In the genomic region with DNA sequence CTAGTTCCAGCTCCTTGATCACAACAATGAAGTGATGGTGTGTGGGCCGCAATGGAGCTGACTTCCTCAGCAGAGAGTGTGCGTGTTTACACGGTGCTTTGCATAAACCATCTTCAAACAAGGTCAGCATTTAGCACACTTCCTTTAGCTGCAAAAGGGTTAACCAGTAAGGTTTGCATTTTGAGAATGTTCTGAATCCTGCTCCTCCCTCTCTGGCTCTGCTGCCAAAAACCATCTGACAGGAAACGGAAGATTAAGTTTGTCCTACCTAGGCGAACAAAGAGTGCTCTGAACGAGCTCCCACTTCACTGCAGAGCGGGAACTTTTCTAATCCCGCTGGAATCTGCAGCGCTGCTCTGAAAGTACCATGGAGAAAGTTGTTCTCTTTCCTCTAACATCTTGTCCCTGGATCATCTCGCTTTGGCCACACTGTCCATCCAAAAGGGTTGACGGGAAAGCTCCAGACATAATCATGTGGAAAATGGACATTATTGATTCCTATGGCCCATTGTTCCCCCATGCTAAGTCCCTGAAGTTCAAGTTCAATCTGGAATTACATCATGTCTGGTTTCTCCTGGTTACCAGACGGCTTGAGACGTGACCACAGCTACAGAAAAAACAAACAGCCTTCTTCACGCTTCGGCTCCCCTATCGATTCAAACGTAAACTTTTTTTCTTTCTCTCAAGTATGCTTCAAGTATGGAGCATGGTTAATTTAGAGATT, we compare ENCODE assay signal across 8 mouse cellular contexts.
DNase-seq lines count a peak whose midpoint lies in the region; ATAC-seq and TF ChIP-seq lines count a peak whose summit lies in the region.

No protein-coding gene starts in this region.

- no peaks in the 10 kb centered on the region for H3K27me3 ChIP-seq in forebrain, embryonic 10.5 days (ENCODE audit: poor library complexity, severe bottlenecking)
- no peaks in the 10 kb centered on the region for H3K27me3 ChIP-seq in limb, embryonic 11.5 days (ENCODE audit: control insufficient read depth, insufficient read depth, low read length)
- H3K27me3 ChIP-seq in midbrain, embryonic 16.5 days (ENCODE audit: control insufficient read depth, insufficient read depth, low read depth, low read length) = no peaks in the 10 kb centered on the region

- no peak for DNase-seq in left cerebral cortex, adult 2 months (ENCODE audit: extremely low spot score in 1 of 2, low spot score in 2 of 2)
- DNase-seq in left cerebral cortex, postnatal 36 days (ENCODE audit: low spot score in 2 of 2) = no peak
- peak; percentile 57 for DNase-seq in forebrain, embryonic 10.5 days (ENCODE audit: extremely low spot score, low spot score)
- DNase-seq in limb, embryonic 11.5 days (ENCODE audit: low spot score) = peak; percentile 67
- DNase-seq in right cerebral cortex, postnatal 14 days = no peak
- no peak for DNase-seq in frontal cortex, postnatal 25 days (ENCODE audit: low spot score in 2 of 2)

- peak overlapping the region; percentile 24; the same call in 1 of the 2 replicates for H3K4me3 ChIP-seq in left cerebral cortex, adult 2 months
- peak overlapping the region; percentile 24; the same call in 1 of the 2 replicates for H3K4me3 ChIP-seq in forebrain, embryonic 10.5 days
- no peak overlapping the region for H3K4me3 ChIP-seq in limb, embryonic 11.5 days (ENCODE audit: low read depth, low read length)
- H3K4me3 ChIP-seq in midbrain, embryonic 16.5 days (ENCODE audit: low read depth, low read length) = 0 out of 2 replicates have a peak overlapping the region, but pooled peaks have one; percentile 0

- H3K4me1 ChIP-seq in forebrain, embryonic 10.5 days = peaks cover 62% of the 10 kb centered on the region
- H3K4me1 ChIP-seq in limb, embryonic 11.5 days (ENCODE audit: control insufficient read depth, insufficient read depth, low read length) = peaks cover 15% of the 10 kb centered on the region
- H3K4me1 ChIP-seq in midbrain, embryonic 16.5 days (ENCODE audit: control insufficient read depth, insufficient read depth, low read length) = peaks cover 11% of the 10 kb centered on the region

- H3K9ac ChIP-seq in limb, embryonic 11.5 days (ENCODE audit: low read length) = peak overlapping the region; percentile 24; the same call in 1 of the 2 replicates
- no peak overlapping the region for H3K9ac ChIP-seq in midbrain, embryonic 16.5 days (ENCODE audit: low read depth, low read length)

- TF ChIP-seq CTCF in left cerebral cortex, adult 2 months (IDR thresholded peaks at IDR 0.05) = no peak

- no peaks in the 10 kb centered on the region for H3K9me3 ChIP-seq in forebrain, embryonic 10.5 days
- no peaks in the 10 kb centered on the region for H3K9me3 ChIP-seq in limb, embryonic 11.5 days (ENCODE audit: control insufficient read depth, low read length)
- H3K9me3 ChIP-seq in midbrain, embryonic 16.5 days (replicated peaks; ENCODE audit: control insufficient read depth, low read length, poor library complexity, severe bottlenecking) = no peaks in the 10 kb centered on the region

- ATAC-seq in hematopoietic stem cell, adult 5-6 weeks (replicated peaks in 1 of 2; ENCODE audit: insufficient read depth in 1 of 2, low FRiP score in 2 of 2, low TSS enrichment in 1 of 2, low read depth in 1 of 2, poor library complexity in 2 of 2, severe bottlenecking in 2 of 2) = peak; percentile 53 to 58
- peak; percentile 75; the same call in 1 of the 2 replicates for ATAC-seq in limb, embryonic 11.5 days (ENCODE audit: insufficient number of reproducible peaks, low FRiP score, low TSS enrichment, low read depth)
- ATAC-seq in midbrain, embryonic 16.5 days = peak; percentile 76

- WGBS in forebrain, embryonic 10.5 days = 14% methylated on average over 17 of the region's 17 CpGs
- WGBS in limb, embryonic 11.5 days = 20% methylated on average over 17 of the region's 17 CpGs
- WGBS in midbrain, embryonic 16.5 days = 5% methylated on average over 17 of the region's 17 CpGs

- no peak overlapping the region for H3K4me2 ChIP-seq in limb, embryonic 11.5 days (ENCODE audit: low read depth, severe bottlenecking)
- peak overlapping the region; percentile 38 for H3K4me2 ChIP-seq in midbrain, embryonic 16.5 days (ENCODE audit: low read length)

- H3K27ac ChIP-seq in left cerebral cortex, adult 2 months = peak overlapping the region; percentile 58
- peak overlapping the region; percentile 87 for H3K27ac ChIP-seq in forebrain, embryonic 10.5 days
- peak overlapping the region; percentile 83 for H3K27ac ChIP-seq in limb, embryonic 11.5 days (replicated peaks; ENCODE audit: low read depth, low read length)
- peak overlapping the region; percentile 58 for H3K27ac ChIP-seq in midbrain, embryonic 16.5 days (ENCODE audit: low read length)

- intact Hi-C loops in left cerebral cortex, adult 2 months (cut with DNase I) = loop anchor here (5.0 kb wide), 1 partner anchor 203 kb away; no protein-coding TSS in a partner anchor
- intact Hi-C loops in left cerebral cortex, postnatal 36 days (cut with DNase I) = no loop called here

- peaks cover 7% of the 10 kb centered on the region for H3K36me3 ChIP-seq in forebrain, embryonic 10.5 days (replicated peaks)
- H3K36me3 ChIP-seq in limb, embryonic 11.5 days (ENCODE audit: control insufficient read depth, insufficient read depth, low read length) = no peaks in the 10 kb centered on the region
- no peaks in the 10 kb centered on the region for H3K36me3 ChIP-seq in midbrain, embryonic 16.5 days (ENCODE audit: control insufficient read depth, insufficient read depth, low read length)

Comparison
In these comparisons a context has a peak if more than half of its experiments do, and no peak if none do; other contexts are left out.
1. DNase-seq: peak in forebrain, embryonic 10.5 days (single experiment) and limb, embryonic 11.5 days (single experiment); none in left cerebral cortex, adult 2 months (0 of 2), left cerebral cortex, postnatal 36 days (0 of 2), right cerebral cortex, postnatal 14 days (single experiment) and frontal cortex, postnatal 25 days (0 of 2).
2. Peak in every context shown above with its lines, with median percentiles within 50 percentile points of each other: H3K27ac ChIP-seq and ATAC-seq.